Mouse (Mus musculus) left cerebral cortex, adult 9 months (tissue): Measurements from ENCODE around the gene Rprd2.

Experiments used
- DNase-seq, 2 experiments: peaks; one replicate each; pipeline ENCODE4 v3.0.0; 2022; ENCODE audit warnings: low spot score in 2 of 2

Rprd2 gene

DNA sequence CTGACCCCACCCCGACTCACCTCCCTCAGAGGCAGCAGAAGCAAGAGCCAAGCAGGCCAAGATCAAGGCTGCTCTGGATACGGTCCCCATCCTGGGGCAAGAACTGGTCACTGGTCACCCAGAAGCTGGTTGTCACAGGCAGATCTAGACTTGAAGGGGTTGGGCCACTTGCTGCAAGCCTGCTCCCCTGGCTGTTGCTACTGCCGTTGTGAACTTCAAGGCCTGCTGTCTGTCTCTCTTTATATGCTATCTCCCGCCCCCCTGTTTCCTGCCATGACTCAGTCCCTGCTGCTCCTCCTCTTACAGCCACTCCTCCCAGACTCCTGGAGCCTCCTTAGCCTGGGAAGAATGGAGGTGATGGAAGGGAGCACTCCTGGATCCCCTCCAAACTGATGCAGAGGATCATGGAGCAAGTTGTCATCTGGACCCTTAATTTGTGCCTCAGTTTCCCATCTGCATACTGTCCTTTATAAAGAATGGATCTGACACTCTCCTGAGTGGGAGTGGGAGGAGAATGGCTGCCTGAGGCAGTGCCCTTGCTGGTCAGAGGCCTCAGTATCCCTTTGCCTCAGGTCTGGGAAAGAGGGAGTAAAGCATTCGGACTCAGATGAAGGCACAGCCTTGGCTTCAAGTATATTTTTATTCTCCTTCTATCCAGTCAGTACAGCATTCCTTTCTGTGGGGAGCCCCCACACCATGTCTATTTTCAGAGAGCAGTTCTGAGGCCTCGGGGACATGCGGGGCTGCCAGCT, 79.1 kb downstream of the Rprd2 start, which contains the start of gene Ecm1:
Gene Ecm1, minus strand, starts transcription at position 217 of the 752 bp plus-strand sequence.
- DNase-seq = peak; percentile 23 to 43

DNA sequence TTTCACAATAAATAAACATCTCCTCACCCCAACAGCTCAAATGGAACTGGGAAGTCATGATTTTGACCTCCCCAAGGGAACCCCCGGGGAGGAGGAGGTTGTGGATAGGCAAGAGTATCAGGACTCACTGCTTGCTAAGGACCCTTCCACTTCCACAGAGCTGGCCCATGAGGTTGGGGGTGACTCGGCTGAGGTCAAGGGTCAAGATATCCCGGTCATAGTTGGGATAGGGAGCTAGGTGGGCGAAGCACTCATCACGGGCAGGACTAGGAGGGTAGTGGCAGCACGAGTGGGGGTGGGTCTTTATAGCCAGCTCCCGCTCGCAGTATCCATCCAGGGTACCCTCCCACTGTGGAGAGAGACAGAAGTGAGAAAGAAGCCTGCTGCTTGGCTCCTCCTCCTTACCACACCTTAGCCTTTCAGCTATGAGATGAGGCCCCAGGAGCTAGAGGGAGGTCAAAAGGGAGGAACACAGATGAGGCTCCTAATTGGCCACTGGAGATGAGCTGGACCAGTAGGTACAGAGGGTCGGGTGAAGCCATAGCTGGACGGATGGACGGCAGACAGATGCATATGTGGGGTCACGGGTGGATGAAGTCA, 83.5 kb downstream of the Rprd2 start:
- no peak for DNase-seq

GRCm38 (mm10) chr3:95734092-95734702, 84.5 kb downstream of the Rprd2 start:
- DNase-seq = no peak

- DNase-seq = no peak
These were observed 85.7 kb downstream of the Rprd2 start for GRCm38 (mm10) chr3:95732744-95733521.

DNA sequence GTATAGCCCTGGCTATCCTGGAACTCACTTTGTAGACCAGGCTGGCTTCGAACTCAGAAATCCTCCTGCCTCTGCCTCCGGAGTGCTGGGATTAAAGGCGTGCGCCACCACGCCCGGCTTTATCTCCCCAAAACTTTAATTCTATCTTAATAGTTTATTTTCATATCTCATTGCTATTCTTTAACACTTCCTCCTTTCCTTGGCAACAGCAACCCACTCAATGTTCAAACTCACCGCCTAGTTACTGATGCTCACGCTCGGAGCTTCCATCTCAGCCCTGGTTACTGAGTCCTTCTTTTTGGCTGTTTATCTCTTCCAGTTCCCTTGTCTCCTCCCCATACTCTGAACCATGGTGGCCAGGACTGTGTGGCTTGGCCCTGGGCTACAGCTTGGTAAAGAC, 86.4 kb downstream of the Rprd2 start:
- peak in 1 of 2 experiments; percentile 28 for DNase-seq

- DNase-seq = no peak
These were observed 86.9 kb downstream of the Rprd2 start for GRCm38 (mm10) chr3:95731802-95732201.

GRCm38 (mm10) chr3:95730431-95730830, 88.2 kb downstream of the Rprd2 start:
- DNase-seq = no peak

- no peak for DNase-seq
These were observed 89.8 kb downstream of the Rprd2 start for GRCm38 (mm10) chr3:95728906-95729305.

DNA sequence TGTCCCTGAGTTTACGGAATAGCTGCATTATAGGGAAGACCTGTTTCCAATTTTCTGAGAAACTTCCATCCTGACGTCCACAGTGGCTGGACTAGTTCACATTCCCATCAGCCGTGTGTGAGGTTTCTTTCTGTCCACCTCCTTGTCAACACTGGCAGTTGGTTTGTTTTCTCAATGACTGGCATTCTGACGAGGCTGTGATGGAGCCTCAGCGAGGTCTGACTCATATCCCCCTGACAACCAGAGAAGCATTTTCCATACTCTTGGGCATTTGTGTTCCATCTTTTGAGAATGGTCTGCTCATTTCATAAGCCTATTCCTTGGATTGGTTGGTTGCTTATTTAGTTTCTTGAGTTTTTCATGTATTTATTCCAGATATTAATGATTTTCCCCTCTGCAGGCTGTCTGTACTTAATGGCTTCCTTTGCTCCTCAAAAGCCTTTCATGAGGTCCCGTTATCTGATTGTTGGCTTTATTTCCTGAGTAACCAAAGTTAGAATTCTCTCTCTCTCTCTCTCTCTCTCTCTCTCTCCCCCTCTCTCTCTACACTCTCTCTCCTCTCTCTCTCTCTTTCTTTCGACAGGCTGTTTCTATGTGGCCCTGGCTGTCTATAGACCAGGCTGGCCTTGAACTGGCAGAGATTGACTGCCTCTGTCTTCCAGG, 91.8 kb downstream of the Rprd2 start:
- DNase-seq = no peak

DNA sequence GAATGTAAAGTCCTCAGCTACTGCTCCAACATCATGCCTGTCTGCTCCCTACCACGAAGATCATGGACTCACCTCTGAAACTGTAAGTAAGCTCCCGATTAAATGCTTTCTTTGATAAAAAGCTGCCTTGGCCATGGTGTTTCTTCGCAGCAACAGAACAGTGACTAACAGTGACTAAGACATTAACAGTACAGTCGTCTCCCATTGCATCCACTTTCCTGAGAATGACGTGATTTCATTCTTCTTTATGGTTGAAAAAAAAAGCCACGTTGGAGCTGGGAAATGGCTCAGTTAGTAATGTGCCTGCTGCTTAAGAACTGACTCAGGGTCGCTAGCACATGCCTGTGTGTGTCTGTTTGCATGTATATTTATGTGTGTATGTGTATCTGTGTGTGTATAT, 92.8 kb downstream of the Rprd2 start:
- DNase-seq = no peak

DNA sequence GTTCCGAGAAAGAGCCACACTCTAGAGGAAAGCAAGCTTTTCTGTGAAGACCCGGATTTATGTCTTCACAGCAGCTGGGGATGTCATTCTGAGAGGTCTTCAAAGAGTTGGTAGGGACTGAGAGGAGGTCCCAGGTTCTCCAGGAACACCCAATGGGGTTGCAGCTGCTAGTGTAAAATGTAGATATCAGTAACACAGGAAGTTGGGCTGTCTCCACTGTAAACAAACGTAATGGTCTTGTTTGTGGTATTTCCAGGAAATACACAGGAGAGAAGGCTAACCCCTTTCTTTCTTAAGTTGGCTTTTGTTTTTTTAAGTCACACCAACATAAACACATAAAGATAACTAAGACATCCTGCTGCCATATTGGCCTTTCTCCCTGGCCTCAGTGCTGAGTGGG, 96.3 kb downstream of the Rprd2 start:
- DNase-seq = no peak

- DNase-seq = no peak
These were observed 100.5 kb downstream of the Rprd2 start for GRCm38 (mm10) chr3:95718153-95718552.

GRCm38 (mm10) chr3:95716075-95716474, 102.6 kb downstream of the Rprd2 start:
- no peak for DNase-seq
